Mouse (Mus musculus): ENCODE results near the gene Galnt2. TPM values are rescaled to one million over a fixed set of nuclear protein-coding genes. Genes with fewer than 3 reads are reported as not detected.

Galnt2 gene
- polyA plus RNA-seq, 1 experiment from 2014 or later: 44.0 TPM

- Histone ChIP-seq H3K4me2 (replicated peaks; ENCODE audit: low read depth) (no peak overlapping the region), H3K4me3 (ENCODE audit: low read depth, low read length) (no peak overlapping the region), H3K27me3 (replicated peaks; ENCODE audit: control insufficient read depth, insufficient read depth, low read length) (no peaks in the 10 kb centered on the region), H3K9me3 (ENCODE audit: control insufficient read depth) (no peaks in the 10 kb centered on the region), H3K27ac (ENCODE audit: low read depth, low read length) (no peak overlapping the region), H3K36me3 (ENCODE audit: control insufficient read depth, insufficient read depth) (peaks cover 42% of the 10 kb centered on the region; the same call in 1 of the 2 replicates), H3K9ac (ENCODE audit: low read depth, low read length) (no peak overlapping the region), H3K4me1 (replicated peaks; ENCODE audit: control insufficient read depth, insufficient read depth, low read length) (no peaks in the 10 kb centered on the region)
- 62% methylated on average over 10 of the region's 10 CpGs for whole genome bisulfite sequencing
- no peak for TF ChIP-seq CTCF (IDR thresholded peaks at IDR 0.05; ENCODE audit: low read depth)
- peak; percentile 65 for ATAC-seq
Measured at GRCm38 (mm10) chr8:124345098-124345497, 113.9 kb downstream of the Galnt2 start.

DNA sequence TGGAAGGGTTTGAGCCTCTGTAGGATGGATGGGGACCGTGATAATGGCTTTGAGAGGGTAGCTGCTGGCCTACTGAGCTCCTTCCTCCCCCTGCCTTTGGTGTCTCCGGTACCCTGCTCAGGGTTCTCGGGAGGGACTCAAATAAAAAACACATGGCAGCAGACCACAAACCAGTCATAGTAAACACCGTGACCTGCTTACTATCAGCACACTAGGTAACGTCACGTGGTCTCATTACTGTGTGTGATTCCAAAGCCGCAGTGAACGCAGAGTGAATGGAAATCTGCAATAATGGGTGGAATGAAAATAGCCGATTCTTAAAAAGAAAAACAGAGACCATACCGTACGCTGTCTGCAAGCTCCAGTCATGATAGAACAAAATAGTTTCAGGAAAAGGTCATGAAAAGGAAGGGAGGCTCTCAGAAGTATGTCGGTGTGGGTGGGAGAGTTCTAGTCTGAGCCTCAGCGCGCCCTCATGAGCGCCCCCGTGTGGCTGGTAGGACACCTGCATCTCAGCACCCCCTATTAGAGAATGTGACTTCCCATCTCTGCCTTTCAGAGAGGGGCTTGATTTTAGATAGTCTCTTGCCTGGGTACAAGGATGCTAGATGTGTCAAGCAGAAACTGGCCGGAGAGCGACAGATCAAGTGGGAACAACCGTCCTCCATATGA, 115.8 kb downstream of the Galnt2 start:
- Histone ChIP-seq H3K4me3 (ENCODE audit: low read depth, low read length) (no peak overlapping the region), H3K4me2 (replicated peaks; ENCODE audit: low read depth) (no peak overlapping the region), H3K27me3 (replicated peaks; ENCODE audit: control insufficient read depth, insufficient read depth, low read length) (no peaks in the 10 kb centered on the region), H3K27ac (ENCODE audit: low read depth, low read length) (no peak overlapping the region), H3K4me1 (replicated peaks; ENCODE audit: control insufficient read depth, insufficient read depth, low read length) (no peaks in the 10 kb centered on the region), H3K36me3 (ENCODE audit: control insufficient read depth, insufficient read depth) (peaks cover 25% of the 10 kb centered on the region; the same call in 1 of the 2 replicates), H3K9me3 (ENCODE audit: control insufficient read depth) (no peaks in the 10 kb centered on the region), H3K9ac (ENCODE audit: low read depth, low read length) (no peak overlapping the region)
- ATAC-seq: no peak
- WGBS: 42% methylated on average over 19 of the region's 19 CpGs
- TF ChIP-seq CTCF (IDR thresholded peaks at IDR 0.05; ENCODE audit: low read depth): peak; percentile 97

GRCm38 (mm10) chr8:124348087-124348486, 116.9 kb downstream of the Galnt2 start:
- H3K9ac ChIP-seq (ENCODE audit: low read depth, low read length): no peak overlapping the region
- H3K4me3 ChIP-seq (ENCODE audit: low read depth, low read length): no peak overlapping the region
- TF ChIP-seq CTCF (IDR thresholded peaks at IDR 0.05; ENCODE audit: low read depth): no peak
- H3K9me3 ChIP-seq (ENCODE audit: control insufficient read depth): no peaks in the 10 kb centered on the region
- 45% methylated on average over 1 of the region's 1 CpGs for WGBS
- no peak overlapping the region for H3K27ac ChIP-seq (ENCODE audit: low read depth, low read length)
- H3K4me1 ChIP-seq (replicated peaks; ENCODE audit: control insufficient read depth, insufficient read depth, low read length): no peaks in the 10 kb centered on the region
- H3K36me3 ChIP-seq (ENCODE audit: control insufficient read depth, insufficient read depth): peaks cover 16% of the 10 kb centered on the region; the same call in 1 of the 2 replicates
- no peak overlapping the region for H3K4me2 ChIP-seq (replicated peaks; ENCODE audit: low read depth)
- H3K27me3 ChIP-seq (replicated peaks; ENCODE audit: control insufficient read depth, insufficient read depth, low read length): no peaks in the 10 kb centered on the region
- no peak for ATAC-seq

GRCm38 (mm10) chr8:124349663-124350062, 118.5 kb downstream of the Galnt2 start:
- peak; percentile 95 for TF ChIP-seq CTCF (IDR thresholded peaks at IDR 0.05; ENCODE audit: low read depth)
- Histone ChIP-seq H3K4me3 (ENCODE audit: low read depth, low read length) (no peak overlapping the region), H3K9ac (ENCODE audit: low read depth, low read length) (no peak overlapping the region), H3K27me3 (replicated peaks; ENCODE audit: control insufficient read depth, insufficient read depth, low read length) (no peaks in the 10 kb centered on the region), H3K36me3 (ENCODE audit: control insufficient read depth, insufficient read depth) (peaks cover 4% of the 10 kb centered on the region; the same call in 1 of the 2 replicates), H3K27ac (ENCODE audit: low read depth, low read length) (no peak overlapping the region), H3K4me2 (replicated peaks; ENCODE audit: low read depth) (no peak overlapping the region), H3K4me1 (replicated peaks; ENCODE audit: control insufficient read depth, insufficient read depth, low read length) (no peaks in the 10 kb centered on the region), H3K9me3 (ENCODE audit: control insufficient read depth) (no peaks in the 10 kb centered on the region)
- 39% methylated on average over 7 of the region's 7 CpGs for WGBS
- 0 out of 2 replicates have a peak, but pooled peaks have one; percentile 41 for ATAC-seq

DNA sequence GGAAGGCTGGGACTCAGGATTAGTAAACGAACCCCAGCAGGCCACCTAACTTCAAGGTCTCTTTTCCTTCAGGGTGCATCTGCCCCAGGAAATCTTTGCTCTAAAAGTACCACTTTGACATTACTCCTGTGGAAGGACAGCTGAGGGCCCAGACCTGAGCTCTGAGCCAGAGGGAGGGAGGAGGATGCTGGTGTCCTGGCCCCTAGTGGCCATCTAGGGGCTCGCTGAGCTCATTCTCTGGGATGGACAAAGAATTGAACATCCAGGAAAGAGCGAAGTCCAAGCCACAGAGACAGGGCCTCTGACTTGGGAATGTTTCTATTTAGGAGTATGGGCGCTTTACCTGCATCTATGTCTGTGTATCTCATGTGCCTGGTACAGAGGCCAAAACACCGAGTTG, 120.4 kb downstream of the Galnt2 start:
- Histone ChIP-seq H3K4me3 (ENCODE audit: low read depth, low read length) (no peak overlapping the region), H3K36me3 (ENCODE audit: control insufficient read depth, insufficient read depth) (no peaks in the 10 kb centered on the region), H3K9me3 (ENCODE audit: control insufficient read depth) (no peaks in the 10 kb centered on the region), H3K27me3 (replicated peaks; ENCODE audit: control insufficient read depth, insufficient read depth, low read length) (no peaks in the 10 kb centered on the region), H3K4me2 (replicated peaks; ENCODE audit: low read depth) (no peak overlapping the region), H3K9ac (ENCODE audit: low read depth, low read length) (no peak overlapping the region), H3K27ac (ENCODE audit: low read depth, low read length) (no peak overlapping the region), H3K4me1 (replicated peaks; ENCODE audit: control insufficient read depth, insufficient read depth, low read length) (no peaks in the 10 kb centered on the region)
- ATAC-seq: no peak
- TF ChIP-seq CTCF (IDR thresholded peaks at IDR 0.05; ENCODE audit: low read depth): peak; percentile 56
- WGBS: 70% methylated on average over 5 of the region's 5 CpGs

- 69% methylated on average over 3 of the region's 3 CpGs for WGBS
Measured at GRCm38 (mm10) chr8:124360911-124361310, 129.7 kb downstream of the Galnt2 start.

More at GRCm38 (mm10) chr8:124360911-124361310, 129.7 kb downstream of the Galnt2 start:
- Histone ChIP-seq H3K9me3 (ENCODE audit: control insufficient read depth) (no peaks in the 10 kb centered on the region), H3K9ac (ENCODE audit: low read depth, low read length) (no peak overlapping the region), H3K36me3 (ENCODE audit: control insufficient read depth, insufficient read depth) (no peaks in the 10 kb centered on the region), H3K4me2 (replicated peaks; ENCODE audit: low read depth) (no peak overlapping the region), H3K4me1 (replicated peaks; ENCODE audit: control insufficient read depth, insufficient read depth, low read length) (no peaks in the 10 kb centered on the region), H3K4me3 (ENCODE audit: low read depth, low read length) (no peak overlapping the region), H3K27me3 (replicated peaks; ENCODE audit: control insufficient read depth, insufficient read depth, low read length) (no peaks in the 10 kb centered on the region), H3K27ac (ENCODE audit: low read depth, low read length) (no peak overlapping the region)
- ATAC-seq: no peak
- no peak for TF ChIP-seq CTCF (IDR thresholded peaks at IDR 0.05; ENCODE audit: low read depth)
